Mouse (Mus musculus) embryonic facial prominence, embryonic 11.5 days (tissue): Measurements from ENCODE around the gene Apol9b. TPM values are rescaled to one million over a fixed set of nuclear protein-coding genes. Genes with fewer than 3 reads are reported as not detected.
A peak's percentile ranks its signal among the peaks of the same experiment; 100 is the strongest.

Experiments
- ATAC-seq: fragments of 200-750 bp; cut with Nextera tagmentation; replicated peaks from 2 replicates; pipeline ENCODE4 v1.8.0; 2017; ENCODE audit warnings: low read depth; ENCODE audit not compliant: insufficient number of reproducible peaks, low FRiP score, low TSS enrichment
- DNase-seq: peaks from one replicate; pipeline ENCODE4 v3.0.0-alpha.2; 2015; ENCODE audit warnings: low spot score
- H3K27ac ChIP-seq: fragments of 300-500 bp; sonication (generic); replicated peaks from 2 replicates; pipeline ENCODE4 v1.5.1; 2014; ENCODE audit warnings: mild to moderate bottlenecking, low read depth, low read length, control low read depth
- H3K27me3 ChIP-seq: fragments of 300-500 bp; sonication (generic); 2 replicates; pipeline ENCODE4 v1.6.1; 2014; ENCODE audit warnings: mild to moderate bottlenecking, low read length, moderate library complexity, mixed read lengths; ENCODE audit not compliant: control insufficient read depth, insufficient read depth
- H3K36me3 ChIP-seq: fragments of 300-500 bp; sonication (generic); replicated peaks from 2 replicates; pipeline ENCODE4 v1.6.1; 2014; ENCODE audit warnings: low read depth, mild to moderate bottlenecking, low read length, moderate library complexity, mixed read lengths; ENCODE audit not compliant: control insufficient read depth, insufficient read depth
- H3K4me1 ChIP-seq: fragments of 300-500 bp; sonication (generic); 2 replicates; pipeline ENCODE4 v1.6.1; 2014; ENCODE audit warnings: low read length, mixed read lengths; ENCODE audit not compliant: control insufficient read depth, insufficient read depth
- H3K4me2 ChIP-seq: fragments of 300-500 bp; sonication (generic); 2 replicates; pipeline ENCODE4 v1.6.1; 2014; ENCODE audit warnings: low read depth, mild to moderate bottlenecking, control low read depth, low read length, moderate library complexity
- H3K4me3 ChIP-seq: fragments of 300-500 bp; sonication (generic); 2 replicates; pipeline ENCODE4 v1.5.1; 2014; ENCODE audit warnings: low read depth, low read length, control low read depth
- H3K9ac ChIP-seq: fragments of 300-500 bp; sonication (generic); replicated peaks from 2 replicates; pipeline ENCODE4 v1.6.1; 2014; ENCODE audit warnings: mild to moderate bottlenecking, control low read depth, low read length
- H3K9me3 ChIP-seq: fragments of 300-500 bp; sonication (generic); replicated peaks from 2 replicates; pipeline ENCODE4 v1.6.1; 2016; ENCODE audit warnings: mild to moderate bottlenecking, low read length, inconsistent platforms, mixed read lengths; ENCODE audit not compliant: control insufficient read depth
- WGBS: fragments of 180-500 bp; shearing (Covaris S2); extraction: QIAGEN DNeasy Blood & Tissue Kit; methylation state at CpG from one replicate; pipeline ENCODE4 v1.1.7; 2014; 5-methylcytosine and 5-hydroxymethylcytosine counted together
- polyA plus RNA-seq: library from polyadenylated mRNA; unstranded; fragments of >200 nt; fragmentation: Nextera tagmentation; extraction: Ambion mirVana; gene quantifications from 2 replicates; pipeline ENCODE4 v1.2.1, GENCODE M21; 2014

Apol9b gene
- polyA plus RNA-seq, 1 experiment from 2014 or later = not detected

DNA sequence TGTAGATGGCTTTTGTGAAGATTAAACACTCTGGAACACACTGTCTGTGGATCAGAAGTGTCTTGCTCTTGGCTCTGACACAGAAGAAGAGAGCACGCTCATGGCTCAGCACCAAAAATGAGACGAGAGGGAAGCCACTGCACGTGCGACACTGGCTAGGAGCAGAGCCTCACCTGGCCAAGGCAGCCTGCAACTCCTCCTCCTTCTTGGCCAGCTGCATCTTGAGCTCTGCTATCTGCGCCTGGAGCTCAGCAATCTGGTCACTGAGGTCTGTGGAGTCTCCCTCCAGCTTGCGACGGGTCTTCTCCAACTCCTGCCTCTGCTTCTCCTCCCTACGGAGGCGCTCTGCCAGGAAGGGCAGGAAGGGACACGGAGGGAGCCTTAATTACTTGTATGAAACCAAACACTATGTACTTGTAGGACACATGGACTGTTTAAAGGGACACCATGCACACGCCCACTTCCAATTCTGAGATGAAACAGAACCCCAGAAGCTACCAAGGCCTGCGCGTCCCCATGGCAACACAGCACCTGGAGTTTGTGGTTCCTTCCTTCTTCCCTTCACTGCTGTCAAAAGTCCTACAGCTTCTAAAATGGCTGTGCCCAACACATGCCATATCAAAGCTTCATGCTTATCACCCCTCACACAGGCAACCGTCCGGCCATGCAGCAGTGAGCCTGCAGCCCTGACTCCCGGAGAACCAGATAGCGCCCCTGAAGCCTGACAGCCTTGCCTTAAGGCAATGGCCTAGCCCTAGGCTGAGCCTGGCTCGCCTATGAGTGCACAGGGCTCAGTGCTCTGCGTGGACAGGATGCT lies 44.5 kb downstream of the Apol9b start:
- Histone ChIP-seq H3K4me2 (no peak overlapping the region), H3K27ac (no peak overlapping the region), H3K9me3 (no peaks in the 10 kb centered on the region), H3K4me1 (no peaks in the 10 kb centered on the region), H3K27me3 (no peaks in the 10 kb centered on the region), H3K4me3 (no peak overlapping the region), H3K36me3 (peaks cover 10% of the 10 kb centered on the region), H3K9ac (no peak overlapping the region)
- ATAC-seq (no peak), DNase-seq (no peak)
- WGBS = 87% methylated on average over 19 of the region's 19 CpGs

DNA sequence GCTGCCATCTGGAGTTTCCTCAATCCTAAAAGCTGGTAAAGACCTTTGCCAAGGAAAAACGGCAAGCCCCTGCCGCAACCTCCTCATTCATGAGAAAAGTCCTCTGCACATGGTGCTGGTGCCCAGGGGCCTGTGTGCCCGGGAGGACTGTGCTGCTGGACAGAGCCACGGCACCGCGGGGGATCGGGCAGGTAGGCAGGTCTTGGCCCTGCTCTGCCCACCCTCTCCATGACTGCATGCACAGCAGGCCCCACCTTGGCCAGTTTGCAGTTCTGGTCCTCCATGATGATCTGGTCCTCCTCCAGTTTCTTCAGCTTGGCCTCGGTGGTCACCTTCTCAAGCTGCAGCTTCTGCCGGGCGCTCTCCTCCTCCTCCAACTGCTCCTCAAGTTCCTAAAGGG lies 45.5 kb downstream of the Apol9b start:
- 97% methylated on average over 10 of the region's 10 CpGs for WGBS
- ATAC-seq = no peak
- Histone ChIP-seq H3K4me3 (no peak overlapping the region), H3K9me3 (no peaks in the 10 kb centered on the region), H3K4me1 (no peaks in the 10 kb centered on the region), H3K27ac (no peak overlapping the region), H3K27me3 (no peaks in the 10 kb centered on the region), H3K4me2 (no peak overlapping the region), H3K36me3 (peaks cover 10% of the 10 kb centered on the region), H3K9ac (no peak overlapping the region)
- DNase-seq = no peak

DNA sequence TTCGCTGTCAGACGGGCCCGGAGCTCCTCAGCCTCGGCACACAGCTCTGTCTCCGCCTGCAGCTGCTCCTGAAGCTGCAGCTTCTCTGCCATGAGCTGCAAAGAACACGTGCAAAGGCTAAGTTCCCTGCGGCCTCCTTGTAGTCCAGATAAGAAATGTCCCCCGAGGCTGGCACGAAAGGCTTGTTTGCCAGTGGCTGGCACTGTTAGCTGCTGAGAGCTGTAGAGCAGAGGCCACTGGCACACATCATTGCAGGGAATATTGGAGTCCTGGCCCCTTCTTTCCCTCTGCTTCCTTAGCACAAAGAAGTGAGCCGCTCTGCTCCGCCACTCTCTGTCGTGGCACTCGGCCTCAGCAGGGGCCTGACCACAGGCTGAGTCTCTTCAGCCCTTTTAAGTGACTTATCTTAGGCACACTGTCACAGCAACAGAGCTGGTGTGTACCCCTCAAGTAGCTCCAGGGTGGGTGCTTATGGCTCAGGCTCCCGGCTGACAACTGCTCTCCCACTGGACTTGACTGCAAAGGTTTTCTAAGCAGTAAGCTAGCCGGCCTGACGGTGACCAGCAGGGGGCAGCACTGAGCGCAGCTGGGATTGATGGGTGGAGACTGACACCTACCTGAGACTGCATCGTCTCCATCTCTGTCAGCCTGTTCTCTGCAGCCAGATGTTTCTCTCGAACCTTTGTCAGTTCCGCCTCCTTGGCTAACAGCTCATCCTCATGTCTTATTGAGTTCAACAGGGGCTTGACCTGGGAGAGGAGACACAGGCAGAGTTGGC lies 46.5 kb downstream of the Apol9b start:
- Histone ChIP-seq H3K9ac (no peak overlapping the region), H3K4me2 (no peak overlapping the region), H3K27ac (no peak overlapping the region), H3K4me3 (no peak overlapping the region), H3K9me3 (no peaks in the 10 kb centered on the region), H3K36me3 (peaks cover 7% of the 10 kb centered on the region), H3K4me1 (no peaks in the 10 kb centered on the region), H3K27me3 (no peaks in the 10 kb centered on the region)
- no peak for ATAC-seq
- WGBS = 71% methylated on average over 20 of the region's 20 CpGs
- DNase-seq = peak; percentile 79

DNA sequence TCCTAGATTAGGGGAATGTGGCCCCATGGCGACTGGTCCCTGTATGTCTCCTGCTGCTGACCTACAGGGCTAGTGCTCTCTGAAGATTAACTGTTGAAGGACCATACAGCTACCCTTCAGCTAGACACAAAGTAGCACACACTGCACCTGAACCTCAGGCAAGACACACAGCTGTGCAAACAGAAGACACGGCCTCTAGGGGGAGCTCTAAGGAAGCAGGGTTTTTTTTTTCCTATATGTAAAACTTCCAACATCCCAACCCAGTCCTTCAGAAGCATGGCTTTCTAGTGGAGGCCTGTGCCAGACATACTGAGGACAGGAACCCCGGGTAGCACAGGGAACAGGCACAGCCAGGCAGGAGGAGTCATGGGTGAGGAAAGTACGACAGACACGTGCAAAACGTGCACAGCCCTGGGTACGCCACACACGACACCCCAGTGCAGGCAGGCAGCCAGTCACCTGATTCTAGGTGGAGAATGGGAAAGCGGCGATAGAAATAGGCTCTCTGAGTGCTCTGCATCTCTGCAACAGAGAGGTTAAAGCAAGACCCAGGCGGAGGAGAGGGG lies 53.7 kb downstream of the Apol9b start:
- DNase-seq (peak; percentile 62), ATAC-seq (no peak)
- Histone ChIP-seq H3K9me3 (no peaks in the 10 kb centered on the region), H3K27ac (no peak overlapping the region), H3K4me3 (no peak overlapping the region), H3K36me3 (peaks cover 9% of the 10 kb centered on the region), H3K27me3 (no peaks in the 10 kb centered on the region), H3K4me1 (no peaks in the 10 kb centered on the region), H3K9ac (no peak overlapping the region), H3K4me2 (no peak overlapping the region)
- 82% methylated on average over 11 of the region's 11 CpGs for WGBS

DNA sequence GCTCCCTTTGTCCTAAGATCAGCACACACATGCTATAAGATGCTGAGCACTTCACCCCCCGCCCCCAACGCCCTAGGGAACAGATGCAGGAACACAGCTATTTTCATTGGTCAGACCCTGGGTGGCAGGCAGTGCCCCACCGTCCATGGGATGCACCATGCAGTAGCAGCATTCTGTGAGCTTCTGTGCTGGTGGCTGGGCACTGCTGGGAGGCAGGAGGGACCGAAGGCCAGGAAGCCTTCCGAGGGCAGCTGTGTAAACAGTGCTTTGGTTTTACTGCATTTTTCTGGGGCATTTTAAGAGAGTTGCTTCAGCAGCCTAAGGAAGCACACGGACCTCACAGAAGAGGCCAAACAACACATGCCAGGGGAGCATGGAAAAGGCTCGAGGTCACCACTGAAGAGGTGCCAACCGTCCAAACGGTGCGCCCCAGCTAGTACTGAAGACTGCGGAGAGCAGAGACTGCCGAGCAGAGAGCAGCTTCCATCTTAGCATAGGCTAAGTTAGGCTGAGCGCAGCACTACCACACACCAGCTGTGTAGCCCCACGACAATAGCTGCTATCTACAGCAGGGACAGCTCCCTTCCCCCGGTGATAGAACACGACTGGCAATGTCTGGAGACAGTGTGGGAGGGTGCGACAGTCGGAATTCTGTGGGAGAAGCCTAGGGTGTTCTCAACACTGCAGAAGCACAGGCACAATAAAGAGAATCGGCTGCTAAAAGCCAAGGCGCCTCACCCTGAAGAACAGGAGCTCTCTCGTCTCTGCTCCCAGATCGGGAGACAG lies 55.4 kb downstream of the Apol9b start:
- no peak for DNase-seq
- no peak overlapping the region for H3K9ac ChIP-seq
- peaks cover 9% of the 10 kb centered on the region for H3K36me3 ChIP-seq
- no peak overlapping the region for H3K27ac ChIP-seq
- H3K4me2 ChIP-seq = no peak overlapping the region
- 68% methylated on average over 22 of the region's 22 CpGs for WGBS
- H3K27me3 ChIP-seq = no peaks in the 10 kb centered on the region
- ATAC-seq = no peak
- H3K4me1 ChIP-seq = no peaks in the 10 kb centered on the region
- no peak overlapping the region for H3K4me3 ChIP-seq
- H3K9me3 ChIP-seq = no peaks in the 10 kb centered on the region

DNA sequence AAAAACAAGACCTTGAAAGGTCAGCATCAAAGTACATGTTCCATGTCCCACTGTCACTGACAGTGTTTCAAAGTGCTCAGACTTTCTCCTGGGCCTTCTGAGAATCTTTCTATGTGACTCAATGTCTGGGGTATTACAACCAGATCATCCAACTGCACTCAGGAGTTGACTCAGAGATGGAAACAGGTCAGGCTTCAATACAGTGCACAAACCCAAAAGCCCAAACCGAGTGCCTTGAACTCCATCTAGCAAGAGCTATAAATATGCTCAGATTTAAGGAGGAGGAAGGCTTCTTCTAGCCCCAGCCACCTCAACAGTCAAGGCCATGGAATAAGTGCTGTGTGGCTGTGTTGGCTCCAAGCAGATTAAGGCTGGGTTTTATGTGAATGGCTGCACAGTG lies 57.0 kb downstream of the Apol9b start:
- WGBS = 91% methylated on average over 1 of the region's 1 CpGs
- Histone ChIP-seq H3K4me3 (no peak overlapping the region), H3K27ac (no peak overlapping the region), H3K9me3 (no peaks in the 10 kb centered on the region), H3K4me1 (no peaks in the 10 kb centered on the region), H3K36me3 (peaks cover 16% of the 10 kb centered on the region), H3K9ac (no peak overlapping the region), H3K4me2 (no peak overlapping the region), H3K27me3 (no peaks in the 10 kb centered on the region)
- DNase-seq (no peak), ATAC-seq (no peak)
